Comparison of ENCODE assay signal across 15 mouse cellular contexts in the genomic region with DNA sequence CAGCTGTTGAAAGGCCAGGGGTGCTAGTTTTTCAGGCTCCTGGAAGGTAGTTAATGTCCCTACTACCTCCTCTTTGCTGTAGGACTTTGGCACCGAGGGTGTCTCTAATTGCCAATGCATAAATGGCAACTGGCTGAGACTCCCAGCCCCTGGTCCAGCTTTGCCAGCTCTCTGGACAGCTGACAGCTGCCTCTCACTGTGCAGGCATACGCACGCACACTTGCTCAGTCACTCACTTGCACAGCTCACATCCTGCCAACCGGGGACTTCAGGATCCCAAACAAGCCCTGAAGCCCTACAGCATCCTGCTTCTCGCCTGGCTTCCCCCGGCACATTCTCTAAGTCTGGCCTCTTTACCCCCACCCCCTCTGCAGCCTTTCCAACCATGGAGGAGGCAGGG.
DNase-seq lines count a peak whose midpoint lies in the region; ATAC-seq and TF ChIP-seq lines count a peak whose summit lies in the region.
"Had no signal": no experiment of that assay in that cellular context is flagged by ENCODE, and none has a peak within 500 bp of the region (broad histone marks: within the 10 kb centered on the region; RNA-seq: fewer than 3 reads in every experiment).

No protein-coding gene starts in this region.

- no peak overlapping the region for H3K4me2 ChIP-seq in forebrain, embryonic 14.5 days (ENCODE audit: low read length)
- no peak overlapping the region for H3K4me2 ChIP-seq in forebrain, embryonic 11.5 days (ENCODE audit: low read depth, low read length, severe bottlenecking)
- no peak overlapping the region for H3K4me2 ChIP-seq in hindbrain, postnatal 0 days (ENCODE audit: low read depth, low read length)
- H3K4me2 ChIP-seq in hindbrain, embryonic 12.5 days (replicated peaks) = no peak overlapping the region
- H3K4me2 ChIP-seq: liver, embryonic 12.5 days; midbrain, embryonic 12.5 days; neural tube, embryonic 13.5 days had no signal

- WGBS in forebrain, embryonic 14.5 days = 63% methylated on average over 6 of the region's 6 CpGs
- 81% methylated on average over 6 of the region's 6 CpGs for WGBS in forebrain, embryonic 11.5 days
- 35% methylated on average over 6 of the region's 6 CpGs for WGBS in hindbrain, postnatal 0 days
- WGBS in hindbrain, embryonic 12.5 days = 74% methylated on average over 6 of the region's 6 CpGs

- H3K27me3 ChIP-seq in forebrain, embryonic 14.5 days (replicated peaks; ENCODE audit: control insufficient read depth, insufficient read depth, low read length) = no peaks in the 10 kb centered on the region; the same call in 1 of the 2 replicates
- no peaks in the 10 kb centered on the region for H3K27me3 ChIP-seq in forebrain, embryonic 11.5 days (ENCODE audit: control insufficient read depth, insufficient read depth, low read length)
- H3K27me3 ChIP-seq in hindbrain, postnatal 0 days (ENCODE audit: insufficient read depth, low read length) = peaks cover 11% of the 10 kb centered on the region; the same call in 1 of the 2 replicates
- peaks cover 20% of the 10 kb centered on the region for H3K27me3 ChIP-seq in hindbrain, embryonic 12.5 days
- H3K27me3 ChIP-seq: liver, embryonic 12.5 days had no signal

- H3K27ac ChIP-seq in forebrain, embryonic 14.5 days (ENCODE audit: low read depth, low read length) = no peak overlapping the region
- H3K27ac ChIP-seq in forebrain, embryonic 11.5 days (ENCODE audit: low read depth, low read length) = no peak overlapping the region
- H3K27ac ChIP-seq in hindbrain, postnatal 0 days = no peak overlapping the region
- H3K27ac ChIP-seq in hindbrain, embryonic 12.5 days = no peak overlapping the region
- H3K27ac ChIP-seq: heart, embryonic 10.5 days; liver, embryonic 12.5 days; midbrain, embryonic 12.5 days; neural tube, embryonic 13.5 days had no signal

- DNase-seq in forebrain, embryonic 14.5 days (ENCODE audit: low spot score) = peak; percentile 71
- DNase-seq in forebrain, embryonic 11.5 days (ENCODE audit: low spot score) = no peak
- DNase-seq in hindbrain, postnatal 0 days (ENCODE audit: low spot score) = peak; percentile 71
- peak; percentile 77 for DNase-seq in brain, embryonic 14.5 days (ENCODE audit: low read depth)
- DNase-seq in layer of hippocampus, adult 9-11 months = peak; percentile 52
- DNase-seq in liver = no peak
- DNase-seq: retina, postnatal 1 day; thymus, adult 2 months had no signal

- H3K4me3 ChIP-seq in forebrain, embryonic 14.5 days (ENCODE audit: low read depth, low read length) = no peak overlapping the region
- H3K4me3 ChIP-seq in forebrain, embryonic 11.5 days (ENCODE audit: low read depth, low read length) = no peak overlapping the region
- no peak overlapping the region for H3K4me3 ChIP-seq in hindbrain, postnatal 0 days (ENCODE audit: low read length)
- H3K4me3 ChIP-seq in hindbrain, embryonic 12.5 days = no peak overlapping the region
- H3K4me3 ChIP-seq: heart, embryonic 10.5 days; liver, embryonic 12.5 days; midbrain, embryonic 12.5 days; neural tube, embryonic 13.5 days had no signal

- no peaks in the 10 kb centered on the region for H3K36me3 ChIP-seq in forebrain, embryonic 14.5 days (ENCODE audit: control insufficient read depth, insufficient read depth, low read length)
- H3K36me3 ChIP-seq in forebrain, embryonic 11.5 days (ENCODE audit: control insufficient read depth, insufficient read depth, low read length) = no peaks in the 10 kb centered on the region
- no peaks in the 10 kb centered on the region for H3K36me3 ChIP-seq in hindbrain, postnatal 0 days (ENCODE audit: insufficient read depth, low read length)
- H3K36me3 ChIP-seq in hindbrain, embryonic 12.5 days = no peaks in the 10 kb centered on the region
- H3K36me3 ChIP-seq: G1E; heart, embryonic 10.5 days; liver, embryonic 12.5 days; midbrain, embryonic 12.5 days; neural tube, embryonic 13.5 days had no signal

- no peak overlapping the region for H3K9ac ChIP-seq in forebrain, embryonic 14.5 days (ENCODE audit: low read length)
- no peak overlapping the region for H3K9ac ChIP-seq in forebrain, embryonic 11.5 days (ENCODE audit: low read length)
- no peak overlapping the region for H3K9ac ChIP-seq in hindbrain, postnatal 0 days (replicated peaks; ENCODE audit: low read length)
- H3K9ac ChIP-seq in hindbrain, embryonic 12.5 days = no peak overlapping the region
- H3K9ac ChIP-seq: liver, embryonic 12.5 days; midbrain, embryonic 12.5 days; neural tube, embryonic 13.5 days had no signal

- TF ChIP-seq CTCF in hindbrain, postnatal 0 days (IDR thresholded peaks at IDR 0.05; ENCODE audit: low read depth) = no peak
- no peak for TF ChIP-seq CTCF in brain, embryonic 14.5 days (IDR thresholded peaks at IDR 0.05; ENCODE audit: borderline replicate concordance, extremely low read depth, insufficient read depth, insufficient read length)

- ATAC-seq in forebrain, embryonic 14.5 days = peak; percentile 47; the same call in 1 of the 2 replicates
- no peak for ATAC-seq in forebrain, embryonic 11.5 days (replicated peaks; ENCODE audit: low FRiP score)
- ATAC-seq in hindbrain, postnatal 0 days = peak; percentile 58; the same call in 1 of the 2 replicates
- ATAC-seq in hindbrain, embryonic 12.5 days (ENCODE audit: low FRiP score) = no peak
- ATAC-seq: liver, embryonic 12.5 days; lung, postnatal 0 days had no signal

- no peaks in the 10 kb centered on the region for H3K9me3 ChIP-seq in forebrain, embryonic 14.5 days (replicated peaks; ENCODE audit: control insufficient read depth, low read length)
- no peaks in the 10 kb centered on the region for H3K9me3 ChIP-seq in forebrain, embryonic 11.5 days (ENCODE audit: control insufficient read depth, low read length)
- H3K9me3 ChIP-seq in hindbrain, postnatal 0 days (ENCODE audit: low read length) = no peaks in the 10 kb centered on the region
- no peaks in the 10 kb centered on the region for H3K9me3 ChIP-seq in hindbrain, embryonic 12.5 days (replicated peaks)
- H3K9me3 ChIP-seq: heart, embryonic 10.5 days; liver, embryonic 12.5 days; midbrain, embryonic 12.5 days; neural tube, embryonic 13.5 days had no signal

- H3K4me1 ChIP-seq in forebrain, embryonic 14.5 days (ENCODE audit: control insufficient read depth, insufficient read depth, low read length) = peaks cover 21% of the 10 kb centered on the region
- peaks cover 10% of the 10 kb centered on the region for H3K4me1 ChIP-seq in forebrain, embryonic 11.5 days (replicated peaks; ENCODE audit: control insufficient read depth, insufficient read depth, low read length)
- no peaks in the 10 kb centered on the region for H3K4me1 ChIP-seq in hindbrain, postnatal 0 days (ENCODE audit: insufficient read depth, low read length)
- H3K4me1 ChIP-seq in hindbrain, embryonic 12.5 days = peaks cover 10% of the 10 kb centered on the region; the same call in 1 of the 2 replicates
- H3K4me1 ChIP-seq: heart, embryonic 10.5 days; liver, embryonic 12.5 days had no signal

- TF ChIP-seq POLR2A in brain, embryonic 14.5 days (IDR thresholded peaks at IDR 0.05; ENCODE audit: borderline replicate concordance, extremely low read depth, insufficient read depth, insufficient read length, poor library complexity, severe bottlenecking) = no peak

Comparison
In these comparisons a context has a peak if more than half of its experiments do, and no peak if none do; other contexts are left out.
1. ATAC-seq: peak in forebrain, embryonic 14.5 days (single experiment) and hindbrain, postnatal 0 days (single experiment); none in forebrain, embryonic 11.5 days (single experiment) and hindbrain, embryonic 12.5 days (single experiment).
2. DNase-seq: peak in forebrain, embryonic 14.5 days (single experiment), hindbrain, postnatal 0 days (single experiment), brain, embryonic 14.5 days (single experiment) and layer of hippocampus, adult 9-11 months (single experiment); none in forebrain, embryonic 11.5 days (single experiment) and liver (single experiment).